Mouse (Mus musculus) lung, embryonic 14.5 days (tissue): ENCODE data around the gene Trex2. TPM values are rescaled to one million over a fixed set of nuclear protein-coding genes. Genes with fewer than 3 reads are reported as not detected.

ENCODE experiments used
- ATAC-seq: fragments of 200-750 bp; cut with Nextera tagmentation; 2 replicates; pipeline ENCODE4 v1.8.0; 2017; ENCODE audit warnings: mild to moderate bottlenecking, moderate TSS enrichment, moderate library complexity; ENCODE audit not compliant: insufficient read depth
- DNase-seq: peaks from one replicate; pipeline ENCODE4 v3.0.0-alpha.2; 2015
- H3K27ac ChIP-seq: fragments of 300-500 bp; sonication (generic); 2 replicates; pipeline ENCODE4 v1.5.1; 2014; ENCODE audit warnings: low read depth, mild to moderate bottlenecking, moderate library complexity
- H3K27me3 ChIP-seq: fragments of 300-500 bp; sonication (generic); 2 replicates; pipeline ENCODE4 v1.6.1; 2014; ENCODE audit warnings: low read length, control low read depth; ENCODE audit not compliant: insufficient read depth
- H3K36me3 ChIP-seq: fragments of 300-500 bp; sonication (generic); 2 replicates; pipeline ENCODE4 v1.6.1; 2014; ENCODE audit warnings: control low read depth; ENCODE audit not compliant: insufficient read depth
- H3K4me1 ChIP-seq: fragments of 300-500 bp; sonication (generic); 2 replicates; pipeline ENCODE4 v1.6.1; 2014; ENCODE audit warnings: antibody characterized with exemption, control low read depth; ENCODE audit not compliant: insufficient read depth
- H3K4me2 ChIP-seq: fragments of 300-500 bp; sonication (generic); 2 replicates; pipeline ENCODE4 v1.6.1; 2014; ENCODE audit warnings: mild to moderate bottlenecking
- H3K4me3 ChIP-seq: fragments of 300-500 bp; sonication (generic); 2 replicates; pipeline ENCODE4 v1.5.1; 2014; ENCODE audit warnings: low read depth, low read length
- H3K9ac ChIP-seq: fragments of 300-500 bp; sonication (generic); 2 replicates; pipeline ENCODE4 v1.6.1; 2014
- H3K9me3 ChIP-seq: fragments of 300-500 bp; sonication (generic); 2 replicates; pipeline ENCODE4 v1.6.1; 2016; ENCODE audit warnings: low read depth, low read length, control low read depth
- CTCF ChIP-seq: IDR thresholded peaks from 2 replicates; pipeline ENCODE4 v1.5.1; 2016; ENCODE audit warnings: antibody characterized with exemption, low read depth
- WGBS: fragments of 180-500 bp; shearing (Covaris S2); extraction: QIAGEN DNeasy Blood & Tissue Kit; methylation state at CpG from one replicate; pipeline ENCODE4 v1.1.7; 2014; 5-methylcytosine and 5-hydroxymethylcytosine counted together
- polyA plus RNA-seq: library from polyadenylated mRNA; unstranded; fragments of >200 nt; fragmentation: Nextera tagmentation; extraction: Ambion mirVana; gene quantifications from 2 replicates; pipeline ENCODE4 v1.2.1, GENCODE M21; 2014

The Trex2 gene
- polyA plus RNA-seq: 0.18 TPM in 1 of 2 replicates, not detected in the other

DNA sequence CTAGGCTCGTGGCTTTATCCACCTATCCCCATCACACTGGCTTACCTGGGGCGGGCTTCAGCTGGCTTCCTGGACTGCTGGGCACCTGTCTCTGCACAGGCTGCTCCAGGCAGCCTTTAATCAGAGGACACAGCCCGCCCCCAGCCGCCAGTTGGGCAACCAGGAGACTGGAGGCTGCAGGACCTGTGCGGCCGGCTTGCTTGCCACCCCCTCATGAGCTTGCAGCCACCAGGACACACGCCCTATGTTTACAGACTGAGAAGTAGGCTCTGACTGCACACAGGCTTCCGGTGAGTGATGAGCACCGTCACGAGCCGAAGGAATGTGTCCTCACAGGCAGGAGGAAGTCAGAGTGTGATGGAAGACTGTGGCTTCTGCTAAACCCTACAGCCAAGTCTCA lies at the start of gene Trex2:
Gene Trex2 (minus strand): TSS at position 93 of the 400 bp plus-strand sequence.
- WGBS: 48% methylated on average over 11 of the region's 11 CpGs
- Histone ChIP-seq H3K4me3 (no peak within 1 kb of the TSS), H3K4me2 (no peak within 1 kb of the TSS), H3K27ac (no peak within 1 kb of the TSS), H3K9ac (no peak within 1 kb of the TSS), H3K9me3 (no peaks in the 10 kb centered on the region), H3K36me3 (0 out of 2 replicates have a peak, but pooled peaks cover 9% of the 10 kb centered on the region), H3K27me3 (no peaks in the 10 kb centered on the region), H3K4me1 (no peaks in the 10 kb centered on the region)
- TF ChIP-seq CTCF: no peak
- ATAC-seq: no peak
- no peak for DNase-seq

- Histone ChIP-seq H3K27ac (no peak overlapping the region), H3K4me3 (peak overlapping the region; percentile 44), H3K4me2 (peak overlapping the region; percentile 61), H3K9ac (peak overlapping the region; percentile 59), H3K27me3 (no peaks in the 10 kb centered on the region), H3K4me1 (no peaks in the 10 kb centered on the region; the same call in 1 of the 2 replicates), H3K9me3 (no peaks in the 10 kb centered on the region), H3K36me3 (no peaks in the 10 kb centered on the region)
- no peak for ATAC-seq
- no peak for TF ChIP-seq CTCF
- no peak for DNase-seq
- 77% methylated on average over 4 of the region's 4 CpGs for WGBS
Measured at GRCm38 (mm10) chrX:73484870-73485269, 49.7 kb upstream of the Trex2 start.

GRCm38 (mm10) chrX:73484076-73484475 lies 48.9 kb upstream of the Trex2 start:
- peak overlapping the region; percentile 72 for H3K27ac ChIP-seq
- ATAC-seq: peak; percentile 35; the same call in 1 of the 2 replicates

DNA sequence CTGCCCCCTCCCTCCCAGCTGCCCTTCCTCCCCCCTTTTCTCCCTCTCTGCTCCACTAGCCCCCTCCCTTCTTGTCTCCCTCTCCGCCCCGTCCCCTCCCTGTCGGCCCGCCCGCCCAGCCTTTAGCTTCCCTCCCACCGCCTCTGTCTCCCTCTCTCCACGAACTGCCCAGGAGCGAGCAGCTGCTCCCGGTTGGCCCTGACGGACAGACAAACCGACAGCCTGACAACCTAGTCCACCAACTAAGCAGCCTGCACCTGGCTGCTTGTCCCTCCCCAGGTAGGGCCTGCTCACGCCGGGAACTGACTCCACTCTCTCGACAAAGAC lies 48.3 kb upstream of the Trex2 start, which contains the start of gene Bgn:
Gene Bgn (plus strand): TSS at position 119 of the 327 bp plus-strand sequence.
- WGBS: 14% methylated on average over 7 of the region's 14 CpGs
- Histone ChIP-seq H3K9ac (peak within 1 kb of the TSS; percentile 59), H3K27me3 (no peaks in the 10 kb centered on the region), H3K4me3 (peak within 1 kb of the TSS; percentile 44), H3K4me1 (no peaks in the 10 kb centered on the region; the same call in 1 of the 2 replicates), H3K36me3 (no peaks in the 10 kb centered on the region), H3K4me2 (peak within 1 kb of the TSS; percentile 61), H3K27ac (peak within 1 kb of the TSS; percentile 72), H3K9me3 (no peaks in the 10 kb centered on the region)
- ATAC-seq (peak; percentile 77), DNase-seq (peak; percentile 58)
- TF ChIP-seq CTCF: no peak

More at GRCm38 (mm10) chrX:73484076-73484475, 48.9 kb upstream of the Trex2 start:
- H3K9me3 ChIP-seq: no peaks in the 10 kb centered on the region
- TF ChIP-seq CTCF: no peak
- H3K27me3 ChIP-seq: no peaks in the 10 kb centered on the region
- peak overlapping the region; percentile 61 for H3K4me2 ChIP-seq
- H3K4me1 ChIP-seq: no peaks in the 10 kb centered on the region; the same call in 1 of the 2 replicates
- WGBS: 29% methylated on average over 1 of the region's 1 CpGs
- no peaks in the 10 kb centered on the region for H3K36me3 ChIP-seq
- H3K4me3 ChIP-seq: peak overlapping the region; percentile 44
- peak; percentile 41 for DNase-seq
- peak overlapping the region; percentile 59 for H3K9ac ChIP-seq

DNA sequence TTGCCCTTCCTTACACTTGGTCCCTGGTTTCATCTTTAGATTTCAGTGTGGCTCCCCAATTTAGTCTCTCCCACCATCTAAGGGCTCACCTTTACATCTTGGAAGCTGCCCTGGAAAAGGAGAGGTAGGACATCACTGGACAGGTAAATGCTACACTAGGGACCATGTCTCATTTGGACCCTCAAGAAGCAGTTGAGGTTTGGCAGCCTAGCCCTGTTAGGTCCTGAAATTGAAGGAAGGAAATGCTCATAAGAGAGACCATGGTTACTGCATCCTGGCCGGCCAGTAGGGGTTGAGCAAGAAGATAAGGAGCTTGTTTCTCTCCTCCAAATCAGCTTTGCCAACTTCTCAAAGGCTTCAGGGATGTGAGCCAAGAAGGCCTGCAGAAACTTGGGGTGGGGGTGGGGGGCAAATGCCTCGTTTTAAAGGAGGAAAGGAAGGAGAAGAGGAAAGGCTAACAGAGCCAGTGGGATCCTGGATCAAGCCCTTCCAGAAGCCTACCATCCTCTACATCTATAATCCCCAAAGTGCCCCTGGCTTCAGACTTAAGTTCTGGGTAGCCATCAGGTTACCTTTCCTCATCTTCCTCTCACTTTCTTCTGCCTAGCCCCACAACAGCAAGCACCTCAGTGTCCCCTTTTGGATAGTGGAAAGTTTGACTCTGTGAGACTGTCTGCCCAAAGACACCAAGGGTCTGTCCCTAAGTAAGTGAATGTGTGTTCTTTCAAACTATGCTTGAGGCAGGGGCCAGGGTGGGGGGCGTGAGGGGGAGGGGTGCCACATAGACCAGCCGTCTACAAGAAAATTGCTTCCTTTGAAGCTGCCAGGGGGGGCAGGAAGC lies 47.7 kb upstream of the Trex2 start:
- peak overlapping the region; percentile 44; the same call in 1 of the 2 replicates for H3K4me3 ChIP-seq
- WGBS: 14% methylated on average over 4 of the region's 4 CpGs
- TF ChIP-seq CTCF: no peak
- H3K4me2 ChIP-seq: peak overlapping the region; percentile 61
- H3K9ac ChIP-seq: no peak overlapping the region; the same call in 1 of the 2 replicates
- H3K4me1 ChIP-seq: no peaks in the 10 kb centered on the region; the same call in 1 of the 2 replicates
- no peaks in the 10 kb centered on the region for H3K36me3 ChIP-seq
- DNase-seq: peak; percentile 65
- peak; percentile 40 for ATAC-seq
- H3K27ac ChIP-seq: peak overlapping the region; percentile 72
- no peaks in the 10 kb centered on the region for H3K9me3 ChIP-seq
- H3K27me3 ChIP-seq: no peaks in the 10 kb centered on the region

DNA sequence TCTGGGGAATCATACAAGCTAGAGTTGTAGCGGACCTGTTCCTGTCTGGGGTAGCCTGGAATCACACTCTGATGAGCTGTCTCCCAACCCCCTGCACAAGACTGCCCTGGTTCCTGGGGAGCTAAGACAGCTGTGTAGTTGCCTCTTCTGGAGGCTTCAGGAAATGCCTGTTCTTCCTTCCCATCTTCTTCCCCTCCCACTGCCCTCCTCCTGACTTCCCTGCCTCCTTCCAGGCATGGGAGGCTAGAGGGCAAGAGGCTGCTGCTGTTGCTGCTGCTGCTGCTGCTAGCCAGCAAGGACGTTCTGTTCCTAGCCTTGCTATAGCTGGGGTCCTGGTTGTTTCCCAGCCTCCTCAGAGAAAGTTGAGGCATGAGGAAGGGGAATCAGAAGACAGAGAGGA lies 45.2 kb upstream of the Trex2 start:
- ATAC-seq: no peak
- Histone ChIP-seq H3K4me2 (no peak overlapping the region), H3K9ac (no peak overlapping the region), H3K9me3 (no peaks in the 10 kb centered on the region), H3K36me3 (no peaks in the 10 kb centered on the region), H3K4me3 (no peak overlapping the region), H3K27ac (peak overlapping the region; percentile 77), H3K4me1 (peaks cover 4% of the 10 kb centered on the region; the same call in 1 of the 2 replicates), H3K27me3 (no peaks in the 10 kb centered on the region)
- DNase-seq: peak; percentile 33
- no peak for TF ChIP-seq CTCF
- 40% methylated on average over 2 of the region's 2 CpGs for WGBS

- Histone ChIP-seq H3K9ac (no peak overlapping the region), H3K4me1 (peaks cover 4% of the 10 kb centered on the region; the same call in 1 of the 2 replicates), H3K4me2 (no peak overlapping the region), H3K27ac (peak overlapping the region; percentile 77), H3K27me3 (no peaks in the 10 kb centered on the region), H3K36me3 (no peaks in the 10 kb centered on the region), H3K9me3 (no peaks in the 10 kb centered on the region), H3K4me3 (no peak overlapping the region)
- ATAC-seq (no peak), DNase-seq (peak; percentile 69)
- TF ChIP-seq CTCF: no peak
Measured at GRCm38 (mm10) chrX:73479656-73480055, 44.5 kb upstream of the Trex2 start.
